Mouse (Mus musculus) CD4-positive, CD25-positive, alpha-beta regulatory T cell, adult 2 months (primary cell): ENCODE data around the gene Myh15.
"Not testable (repeated sequence)": the region's sequence is repeated elsewhere in the genome, so short reads cannot be mapped to it uniquely, and the experiment has no call there.

Source experiments
- DNase-seq: peaks from one replicate; pipeline ENCODE4 v3.0.0-alpha.2; 2012; ENCODE audit warnings: low read depth, low spot score

Gene Myh15

GRCm38 (mm10) chr16:49057186-49057585 lies at the start of gene Myh15:
Gene Myh15 (plus strand): TSS chr16:49057486.
- DNase-seq: no peak

- peak; percentile 61 for DNase-seq
Observed at GRCm38 (mm10) chr16:49016620-49017332, 40.5 kb upstream of the Myh15 start.

GRCm38 (mm10) chr16:49035852-49036251 lies 21.4 kb upstream of the Myh15 start:
- DNase-seq: no peak

GRCm38 (mm10) chr16:49037771-49038170 lies 19.5 kb upstream of the Myh15 start:
- DNase-seq: no peak

- DNase-seq: no peak
Observed at GRCm38 (mm10) chr16:49040554-49041221, 16.6 kb upstream of the Myh15 start.

GRCm38 (mm10) chr16:49049214-49049613 lies 8.1 kb upstream of the Myh15 start:
- no peak for DNase-seq

GRCm38 (mm10) chr16:49069256-49069963 lies 12.1 kb downstream of the Myh15 start:
- no peak for DNase-seq

- DNase-seq: no peak
Observed at GRCm38 (mm10) chr16:49071316-49071715, 14.0 kb downstream of the Myh15 start.

- DNase-seq: no peak
Observed at GRCm38 (mm10) chr16:49128015-49128414, 70.7 kb downstream of the Myh15 start.

GRCm38 (mm10) chr16:49156193-49156592 lies 98.9 kb downstream of the Myh15 start:
- DNase-seq: peak; percentile 58

GRCm38 (mm10) chr16:49164349-49165137 lies 107.3 kb downstream of the Myh15 start:
- peak; percentile 80 for DNase-seq

GRCm38 (mm10) chr16:49165728-49166127 lies 108.4 kb downstream of the Myh15 start:
- no peak for DNase-seq

GRCm38 (mm10) chr16:49167325-49167724 lies 110.0 kb downstream of the Myh15 start:
- DNase-seq: no peak

GRCm38 (mm10) chr16:49175077-49175476 lies 117.8 kb downstream of the Myh15 start:
- DNase-seq: no peak

- no peak for DNase-seq
Observed at GRCm38 (mm10) chr16:49175729-49176395, 118.6 kb downstream of the Myh15 start.

- no peak for DNase-seq
Observed at GRCm38 (mm10) chr16:49193521-49193920, 136.2 kb downstream of the Myh15 start.

GRCm38 (mm10) chr16:49193986-49194385 lies 136.7 kb downstream of the Myh15 start:
- DNase-seq: no peak

GRCm38 (mm10) chr16:49196290-49196689 lies 139.0 kb downstream of the Myh15 start:
- DNase-seq: no peak

- no peak for DNase-seq
Observed at GRCm38 (mm10) chr16:49197951-49198350, 140.7 kb downstream of the Myh15 start.

GRCm38 (mm10) chr16:49223733-49224132 lies 166.4 kb downstream of the Myh15 start:
- DNase-seq: no peak

GRCm38 (mm10) chr16:49243517-49243916 lies 186.2 kb downstream of the Myh15 start:
- not testable (repeated sequence) for DNase-seq
